Mouse (Mus musculus) megakaryocyte, embryonic 14.5 days (primary cell): ENCODE measurements around the gene Irs3.

ENCODE experiments used
- FLI1 ChIP-seq: IDR thresholded peaks from 2 replicates; pipeline ENCODE4 v1.6.1; 2012; ENCODE audit warnings: low read length, inconsistent platforms, mixed read lengths
- GATA1 ChIP-seq: IDR thresholded peaks from 3 replicates; pipeline ENCODE4 v1.6.1; 2012; ENCODE audit warnings: mixed read lengths, low read length, inconsistent platforms, borderline replicate concordance

- TF ChIP-seq GATA1 (no peak), FLI1 (no peak)
Observed at GRCm38 (mm10) chr5:137623937-137624530, 21.5 kb downstream of the Irs3 start.
